Mouse (Mus musculus): ENCODE measurements around the gene Mageb16. TPM values are rescaled to one million over a fixed set of nuclear protein-coding genes. Genes with fewer than 3 reads are reported as not detected.

Gene Mageb16
- polyA plus RNA-seq (2012): 0.03 and 0.04 TPM in 2 replicates

- Histone ChIP-seq H3K4me1 (ENCODE audit: control insufficient read depth) (no peaks in the 10 kb centered on the region), H3K4me3 (replicated peaks) (no peak within 1 kb of the TSS), H3K36me3 (ENCODE audit: control insufficient read depth) (no peaks in the 10 kb centered on the region), H3K27me3 (ENCODE audit: control insufficient read depth) (no peaks in the 10 kb centered on the region), H3K9me3 (ENCODE audit: control insufficient read depth, low read length) (no peaks in the 10 kb centered on the region)
- TF ChIP-seq TAL1 (IDR thresholded peaks at IDR 0.05; ENCODE audit: low read length) (no peak), GATA1 (IDR thresholded peaks at IDR 0.05; ENCODE audit: low read length) (no peak)
These were observed at the start of gene Mageb16 for GRCm38 (mm10) chrX:79671411-79671810. Gene Mageb16 (minus strand): TSS chrX:79671435.

GRCm38 (mm10) chrX:79651091-79651490 is 20.1 kb downstream of the Mageb16 start:
- Histone ChIP-seq H3K36me3 (ENCODE audit: control insufficient read depth) (no peaks in the 10 kb centered on the region), H3K4me1 (ENCODE audit: control insufficient read depth) (no peaks in the 10 kb centered on the region), H3K9me3 (ENCODE audit: control insufficient read depth, low read length) (no peaks in the 10 kb centered on the region), H3K4me3 (replicated peaks) (no peak overlapping the region), H3K27me3 (ENCODE audit: control insufficient read depth) (no peaks in the 10 kb centered on the region)
- TF ChIP-seq TAL1 (IDR thresholded peaks at IDR 0.05; ENCODE audit: low read length) (no peak), GATA1 (IDR thresholded peaks at IDR 0.05; ENCODE audit: low read length) (no peak)

- H3K9me3 ChIP-seq (ENCODE audit: control insufficient read depth, low read length): peaks cover 8% of the 10 kb centered on the region
These were observed 35.8 kb downstream of the Mageb16 start for GRCm38 (mm10) chrX:79635396-79635795.

GRCm38 (mm10) chrX:79606462-79606861 is 64.8 kb downstream of the Mageb16 start:
- H3K4me1 ChIP-seq (ENCODE audit: control insufficient read depth): no peaks in the 10 kb centered on the region
- TF ChIP-seq GATA1 (IDR thresholded peaks at IDR 0.05; ENCODE audit: low read length) (no peak), TAL1 (IDR thresholded peaks at IDR 0.05; ENCODE audit: low read length) (no peak)
- no peak overlapping the region for H3K4me3 ChIP-seq (replicated peaks)
- no peaks in the 10 kb centered on the region for H3K36me3 ChIP-seq (ENCODE audit: control insufficient read depth)
- no peaks in the 10 kb centered on the region for H3K9me3 ChIP-seq (ENCODE audit: control insufficient read depth, low read length)
- no peaks in the 10 kb centered on the region for H3K27me3 ChIP-seq (ENCODE audit: control insufficient read depth)

More at GRCm38 (mm10) chrX:79635396-79635795, 35.8 kb downstream of the Mageb16 start:
- Histone ChIP-seq H3K4me1 (ENCODE audit: control insufficient read depth) (no peaks in the 10 kb centered on the region), H3K4me3 (replicated peaks) (no peak overlapping the region), H3K27me3 (ENCODE audit: control insufficient read depth) (no peaks in the 10 kb centered on the region), H3K36me3 (ENCODE audit: control insufficient read depth) (no peaks in the 10 kb centered on the region)
- TF ChIP-seq TAL1 (IDR thresholded peaks at IDR 0.05; ENCODE audit: low read length) (no peak), GATA1 (IDR thresholded peaks at IDR 0.05; ENCODE audit: low read length) (no peak)

Other genes starting within 250 kb of the Mageb16 start
- gene Gm7173, start 154.2 kb downstream of the Mageb16 start, polyA plus RNA-seq (2012): not detected in 2 replicates

Data from erythroblast, embryonic 14.5 days (primary cell).